Mouse (Mus musculus): ENCODE measurements at regions not wholly inside any gene's neighbourhood (a gene's known extent, or its start where the extent isn't known, plus 50 kb on each side); places are given as distances from the start of the nearest gene placed in this dataset.

GRCm38 (mm10) chr10:41004753-41005152 is 67.3 kb downstream of the Gpr6 start:
- no peak overlapping the region for H3K4me3 ChIP-seq (ENCODE audit: low read depth, low read length)
- H3K36me3 ChIP-seq (replicated peaks): no peaks in the 10 kb centered on the region
- no peaks in the 10 kb centered on the region for H3K9me3 ChIP-seq (replicated peaks)
- peaks cover 6% of the 10 kb centered on the region for H3K4me1 ChIP-seq (ENCODE audit: insufficient read depth, low read depth, low read length)
- peaks cover 7% of the 10 kb centered on the region for H3K27me3 ChIP-seq (ENCODE audit: insufficient read depth, low read length)
- no peak for TF ChIP-seq TAL1 (conservative IDR thresholded peaks at IDR 0.05; ENCODE audit: low read depth, low read length)
- no peak for TF ChIP-seq GATA2 (IDR thresholded peaks at IDR 0.05; ENCODE audit: borderline replicate concordance, low read depth, low read length)
- no peak for TF ChIP-seq GATA1 (IDR thresholded peaks at IDR 0.05; ENCODE audit: borderline replicate concordance, low read length)
- ATAC-seq (ENCODE audit: extremely low read depth, insufficient number of reproducible peaks, low FRiP score, poor library complexity, severe bottlenecking): no peak
- DNase-seq (ENCODE audit: low spot score): no peak

GRCm38 (mm10) chr10:41004044-41004689 is 67.9 kb downstream of the Gpr6 start:
- TF ChIP-seq GATA2 (IDR thresholded peaks at IDR 0.05; ENCODE audit: borderline replicate concordance, low read depth, low read length): no peak
- no peak for TF ChIP-seq POLR2AphosphoS5 (IDR thresholded peaks at IDR 0.05; ENCODE audit: insufficient replicate concordance, low read depth, low read length)
- TF ChIP-seq GATA1 (IDR thresholded peaks at IDR 0.05; ENCODE audit: borderline replicate concordance, low read length): no peak
- no peak for TF ChIP-seq TAL1 (conservative IDR thresholded peaks at IDR 0.05; ENCODE audit: low read depth, low read length)
- peak; percentile 44 for TF ChIP-seq CTCF (IDR thresholded peaks at IDR 0.05; ENCODE audit: low read depth, low read length)
- ATAC-seq (ENCODE audit: extremely low read depth, insufficient number of reproducible peaks, low FRiP score, poor library complexity, severe bottlenecking) (no peak; the same call in 1 of the 2 replicates), DNase-seq (ENCODE audit: low spot score) (peak; percentile 23)
- Histone ChIP-seq H3K27me3 (ENCODE audit: insufficient read depth, low read length) (peaks cover 12% of the 10 kb centered on the region), H3K9me3 (replicated peaks) (no peaks in the 10 kb centered on the region), H3K36me3 (replicated peaks) (no peaks in the 10 kb centered on the region), H3K4me1 (ENCODE audit: insufficient read depth, low read depth, low read length) (peaks cover 6% of the 10 kb centered on the region), H3K4me3 (ENCODE audit: low read depth, low read length) (no peak overlapping the region)

DNA sequence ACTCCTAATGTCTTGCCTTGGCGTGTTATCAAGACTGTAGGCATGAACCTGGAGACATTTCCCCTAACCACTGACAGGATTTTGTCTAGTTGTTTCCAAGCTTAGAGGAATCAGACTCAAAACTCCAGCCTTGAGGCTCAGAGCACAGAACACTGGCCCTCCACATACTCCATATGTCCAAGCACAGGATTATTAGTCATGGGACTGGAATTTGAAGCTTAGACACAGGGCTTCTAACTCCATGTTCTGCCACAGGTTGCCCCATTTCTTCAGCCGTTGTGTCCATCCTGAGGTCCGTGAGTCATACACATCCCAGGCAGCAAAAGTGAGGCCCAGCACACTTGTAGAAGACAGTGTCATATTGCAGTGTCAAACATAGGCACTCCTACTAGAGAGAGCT is 68.9 kb downstream of the Gpr6 start:
- H3K4me3 ChIP-seq (ENCODE audit: low read depth, low read length): no peak overlapping the region
- no peak for DNase-seq (ENCODE audit: low spot score)
- peaks cover 12% of the 10 kb centered on the region for H3K27me3 ChIP-seq (ENCODE audit: insufficient read depth, low read length)
- H3K9me3 ChIP-seq (replicated peaks): no peaks in the 10 kb centered on the region
- H3K36me3 ChIP-seq (replicated peaks): no peaks in the 10 kb centered on the region
- TF ChIP-seq GATA2 (IDR thresholded peaks at IDR 0.05; ENCODE audit: borderline replicate concordance, low read depth, low read length) (no peak), TAL1 (conservative IDR thresholded peaks at IDR 0.05; ENCODE audit: low read depth, low read length) (no peak), POLR2AphosphoS5 (IDR thresholded peaks at IDR 0.05; ENCODE audit: insufficient replicate concordance, low read depth, low read length) (no peak), GATA1 (IDR thresholded peaks at IDR 0.05; ENCODE audit: borderline replicate concordance, low read length) (no peak), CTCF (IDR thresholded peaks at IDR 0.05; ENCODE audit: low read depth, low read length) (no peak)
- ATAC-seq (ENCODE audit: extremely low read depth, insufficient number of reproducible peaks, low FRiP score, poor library complexity, severe bottlenecking): no peak
- peaks cover 6% of the 10 kb centered on the region for H3K4me1 ChIP-seq (ENCODE audit: insufficient read depth, low read depth, low read length)

GRCm38 (mm10) chr10:41000965-41001364 is 71.1 kb downstream of the Gpr6 start:
- Histone ChIP-seq H3K4me3 (ENCODE audit: low read depth, low read length) (peak overlapping the region; percentile 8; the same call in 1 of the 2 replicates), H3K36me3 (replicated peaks) (no peaks in the 10 kb centered on the region), H3K4me1 (ENCODE audit: insufficient read depth, low read depth, low read length) (no peaks in the 10 kb centered on the region), H3K9me3 (replicated peaks) (no peaks in the 10 kb centered on the region), H3K27me3 (ENCODE audit: insufficient read depth, low read length) (peaks cover 12% of the 10 kb centered on the region)
- TF ChIP-seq TAL1 (conservative IDR thresholded peaks at IDR 0.05; ENCODE audit: low read depth, low read length) (no peak), CTCF (IDR thresholded peaks at IDR 0.05; ENCODE audit: low read depth, low read length) (no peak), GATA2 (IDR thresholded peaks at IDR 0.05; ENCODE audit: borderline replicate concordance, low read depth, low read length) (no peak), GATA1 (IDR thresholded peaks at IDR 0.05; ENCODE audit: borderline replicate concordance, low read length) (no peak), POLR2AphosphoS5 (IDR thresholded peaks at IDR 0.05; ENCODE audit: insufficient replicate concordance, low read depth, low read length) (no peak)
- ATAC-seq (ENCODE audit: extremely low read depth, insufficient number of reproducible peaks, low FRiP score, poor library complexity, severe bottlenecking) (no peak), DNase-seq (ENCODE audit: low spot score) (no peak)

DNA sequence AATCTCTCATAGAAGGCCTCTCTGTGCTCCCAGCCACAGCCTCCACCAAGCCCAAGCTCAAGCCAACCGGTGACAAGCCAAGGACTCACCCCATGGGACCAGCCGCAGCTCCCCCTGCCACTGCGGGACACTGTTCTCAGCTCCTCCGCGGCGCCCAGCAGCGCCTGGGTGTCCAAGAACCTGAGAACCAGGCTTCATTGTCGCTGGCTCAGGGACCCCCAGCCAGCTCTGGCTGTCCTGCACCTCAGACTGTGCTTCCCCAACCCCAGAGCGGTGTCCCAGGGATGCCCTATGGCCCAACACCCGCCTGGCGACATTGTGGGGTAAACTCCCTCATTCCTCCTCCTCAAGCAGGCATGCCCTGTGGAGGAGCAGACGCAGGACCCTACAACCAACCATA is 72.6 kb downstream of the Gpr6 start:
- ATAC-seq (ENCODE audit: extremely low read depth, insufficient number of reproducible peaks, low FRiP score, poor library complexity, severe bottlenecking): no peak
- no peak for DNase-seq (ENCODE audit: low spot score)
- Histone ChIP-seq H3K4me3 (ENCODE audit: low read depth, low read length) (no peak overlapping the region), H3K27me3 (ENCODE audit: insufficient read depth, low read length) (peaks cover 14% of the 10 kb centered on the region), H3K4me1 (ENCODE audit: insufficient read depth, low read depth, low read length) (no peaks in the 10 kb centered on the region), H3K9me3 (replicated peaks) (no peaks in the 10 kb centered on the region), H3K36me3 (replicated peaks) (no peaks in the 10 kb centered on the region)
- TF ChIP-seq CTCF (IDR thresholded peaks at IDR 0.05; ENCODE audit: low read depth, low read length) (no peak), GATA1 (IDR thresholded peaks at IDR 0.05; ENCODE audit: borderline replicate concordance, low read length) (no peak), GATA2 (IDR thresholded peaks at IDR 0.05; ENCODE audit: borderline replicate concordance, low read depth, low read length) (no peak), TAL1 (conservative IDR thresholded peaks at IDR 0.05; ENCODE audit: low read depth, low read length) (no peak), POLR2AphosphoS5 (IDR thresholded peaks at IDR 0.05; ENCODE audit: insufficient replicate concordance, low read depth, low read length) (no peak)

- TF ChIP-seq GATA2 (IDR thresholded peaks at IDR 0.05; ENCODE audit: borderline replicate concordance, low read depth, low read length) (no peak), POLR2AphosphoS5 (IDR thresholded peaks at IDR 0.05; ENCODE audit: insufficient replicate concordance, low read depth, low read length) (no peak), GATA1 (IDR thresholded peaks at IDR 0.05; ENCODE audit: borderline replicate concordance, low read length) (no peak), TAL1 (conservative IDR thresholded peaks at IDR 0.05; ENCODE audit: low read depth, low read length) (no peak), CTCF (IDR thresholded peaks at IDR 0.05; ENCODE audit: low read depth, low read length) (no peak)
- no peaks in the 10 kb centered on the region for H3K36me3 ChIP-seq (replicated peaks)
- peaks cover 14% of the 10 kb centered on the region for H3K27me3 ChIP-seq (ENCODE audit: insufficient read depth, low read length)
- no peak overlapping the region for H3K4me3 ChIP-seq (ENCODE audit: low read depth, low read length)
- DNase-seq (ENCODE audit: low spot score): no peak
- ATAC-seq (ENCODE audit: extremely low read depth, insufficient number of reproducible peaks, low FRiP score, poor library complexity, severe bottlenecking): no peak
- no peaks in the 10 kb centered on the region for H3K9me3 ChIP-seq (replicated peaks)
- H3K4me1 ChIP-seq (ENCODE audit: insufficient read depth, low read depth, low read length): no peaks in the 10 kb centered on the region
These were observed 73.3 kb downstream of the Gpr6 start for GRCm38 (mm10) chr10:40998799-40999198.

Data from G1E (cell line).